Mouse (Mus musculus) urinary bladder, postnatal 25 days (tissue): ENCODE results near the gene Olfr615.
"Not testable (repeated sequence)": the region's sequence is repeated elsewhere in the genome, so short reads cannot be mapped to it uniquely, and the experiment has no call there.

Experiments
- DNase-seq: peaks from one replicate; pipeline ENCODE4 v3.0.0; 2022; ENCODE audit warnings: low spot score

The Olfr615 gene

DNA sequence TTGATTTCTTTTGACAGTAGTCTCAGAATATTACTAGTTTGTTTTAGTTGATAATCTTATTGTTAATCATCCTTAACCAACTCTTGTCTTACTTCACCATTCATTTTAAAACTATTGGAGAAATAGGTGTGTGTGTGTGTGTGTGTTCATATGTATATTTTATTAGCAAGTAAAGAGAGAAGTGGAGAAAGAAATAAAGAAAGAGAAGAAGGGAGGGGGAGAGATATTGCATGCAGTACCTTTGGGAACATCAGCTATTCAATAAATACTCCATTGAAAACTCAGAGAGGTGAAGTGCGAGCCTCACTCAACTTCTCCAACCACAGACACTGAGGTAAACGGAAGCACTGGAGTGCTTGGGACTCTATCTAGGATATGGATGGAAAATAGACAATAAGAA is at the start of gene Olfr615:
Gene Olfr615, plus strand, starts transcription at position 301 of the 400 bp plus-strand sequence.
- DNase-seq = no peak

DNA sequence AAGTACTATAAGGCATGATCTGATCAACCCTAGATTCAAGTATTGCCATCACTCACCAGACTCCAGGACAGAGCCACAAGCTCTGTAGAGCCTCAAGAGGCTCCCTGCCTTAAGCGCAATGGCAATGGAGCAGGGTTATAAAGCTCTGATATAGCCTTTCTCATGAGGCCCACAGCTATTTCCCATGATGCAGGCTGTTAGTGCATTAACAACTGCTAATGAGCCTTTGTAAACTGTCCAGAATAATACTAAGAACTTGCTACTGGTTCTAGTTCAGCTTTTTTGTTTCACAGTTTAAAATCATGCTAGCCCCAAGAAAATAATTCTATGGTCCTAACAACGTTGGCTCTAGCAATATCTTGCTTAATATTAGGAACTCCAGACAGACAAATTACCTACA is 43.9 kb upstream of the Olfr615 start, which contains the start of gene Olfr610:
Gene Olfr610, minus strand, starts transcription at position 101 of the 400 bp plus-strand sequence.
- no peak for DNase-seq

DNA sequence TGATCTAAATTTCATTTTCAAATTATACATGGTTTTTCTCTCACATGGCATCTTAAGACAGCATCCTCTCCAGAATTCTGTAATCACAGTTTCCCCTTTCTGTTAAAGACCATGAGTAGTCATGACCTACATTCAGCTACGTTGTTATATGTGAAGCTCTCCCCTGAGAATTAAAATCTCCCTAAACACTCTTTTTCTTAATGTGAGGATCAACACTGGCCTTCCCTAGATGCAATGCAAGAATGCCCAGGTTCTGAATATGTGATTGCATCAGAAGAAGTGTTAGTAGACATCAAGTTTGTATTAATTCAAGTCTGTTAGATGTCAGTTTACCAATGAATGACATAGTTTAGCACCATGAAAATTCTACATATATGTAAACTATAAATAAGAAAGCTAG is 35.1 kb upstream of the Olfr615 start, which contains the start of gene Olfr611:
Gene Olfr611, minus strand, starts transcription at position 101 of the 400 bp plus-strand sequence.
- not testable (repeated sequence) for DNase-seq

DNA sequence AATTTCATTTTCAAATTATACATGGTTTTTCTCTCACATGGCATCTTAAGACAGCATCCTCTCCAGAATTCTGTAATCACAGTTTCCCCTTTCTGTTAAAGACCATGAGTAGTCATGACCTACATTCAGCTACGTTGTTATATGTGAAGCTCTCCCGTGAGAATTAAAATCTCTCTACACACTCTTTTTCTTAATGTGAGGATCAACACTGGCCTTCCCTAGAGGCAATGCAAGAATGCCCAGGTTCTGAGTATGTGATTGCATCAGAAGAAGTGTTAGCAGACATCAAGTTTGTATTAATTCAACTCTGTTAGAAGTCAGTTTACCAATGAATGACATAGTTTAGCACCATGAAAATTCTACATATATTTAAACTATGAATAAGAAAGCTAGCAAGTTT is 13.3 kb upstream of the Olfr615 start, which contains the start of gene Olfr612:
Gene Olfr612, minus strand, starts transcription at position 101 of the 400 bp plus-strand sequence.
- not testable (repeated sequence) for DNase-seq

DNA sequence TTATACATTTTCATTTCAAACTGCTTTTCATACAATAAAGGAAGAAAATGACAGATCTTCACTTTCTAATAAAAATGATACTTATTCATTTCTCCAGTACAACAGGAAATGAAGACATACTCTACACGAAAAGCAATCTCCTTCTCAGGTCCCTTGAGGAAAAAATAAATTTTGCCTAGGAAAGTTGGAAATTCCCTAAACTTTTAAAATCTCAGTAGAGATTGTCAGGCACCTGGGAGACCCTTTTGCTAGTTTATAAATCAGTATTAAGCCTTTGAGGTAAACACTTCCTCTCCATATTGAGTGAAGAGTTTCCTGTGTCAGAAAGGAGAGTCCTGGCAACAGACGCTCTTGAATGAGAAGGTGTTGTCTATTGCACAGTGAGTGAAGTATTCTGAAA is 8.1 kb upstream of the Olfr615 start, which contains the start of gene Olfr613:
Gene Olfr613, plus strand, starts transcription at position 301 of the 400 bp plus-strand sequence.
- DNase-seq = no peak

DNA sequence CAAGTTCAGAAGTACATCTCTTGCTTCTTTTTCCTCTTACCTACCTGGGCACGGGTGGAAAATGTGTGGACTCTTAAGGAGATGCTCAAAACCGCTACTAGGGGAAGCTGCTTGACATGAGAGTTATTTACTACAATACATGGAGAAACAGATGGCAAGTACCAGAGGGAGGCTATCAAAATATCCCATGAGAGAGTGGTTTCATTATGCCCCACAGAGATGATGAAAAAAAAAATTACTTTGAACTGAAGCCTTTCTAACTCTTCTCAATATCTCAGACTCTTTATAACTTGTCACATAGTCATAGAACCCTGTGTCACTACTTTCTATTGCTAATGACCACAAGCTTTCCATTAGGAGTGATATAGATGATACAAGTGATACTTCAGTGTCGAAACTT is 13.2 kb downstream of the Olfr615 start, which contains the start of gene Olfr616:
Gene Olfr616, minus strand, starts transcription at position 101 of the 400 bp plus-strand sequence.
- no peak for DNase-seq

DNA sequence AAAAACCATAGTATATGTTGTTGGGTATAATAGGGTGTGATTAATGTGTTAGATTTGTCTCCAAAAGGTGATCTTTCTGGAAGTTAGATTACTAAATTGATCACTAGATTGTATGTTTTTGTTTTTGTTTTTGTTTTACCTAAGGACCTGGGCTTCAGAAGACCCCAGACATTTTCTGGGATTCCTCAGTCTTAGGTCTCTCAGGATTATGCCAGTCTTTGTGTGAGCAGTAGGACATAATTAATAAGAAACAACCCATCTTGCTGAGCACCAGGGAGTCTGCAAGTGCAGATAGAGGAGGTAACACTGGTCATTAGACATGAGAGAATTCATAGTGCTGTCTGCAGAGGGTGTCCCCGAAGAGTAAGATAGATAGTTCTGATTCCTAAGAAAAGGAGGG is 16.9 kb downstream of the Olfr615 start, which contains the start of gene Olfr617:
Gene Olfr617, plus strand, starts transcription at position 301 of the 400 bp plus-strand sequence.
- no peak for DNase-seq

DNA sequence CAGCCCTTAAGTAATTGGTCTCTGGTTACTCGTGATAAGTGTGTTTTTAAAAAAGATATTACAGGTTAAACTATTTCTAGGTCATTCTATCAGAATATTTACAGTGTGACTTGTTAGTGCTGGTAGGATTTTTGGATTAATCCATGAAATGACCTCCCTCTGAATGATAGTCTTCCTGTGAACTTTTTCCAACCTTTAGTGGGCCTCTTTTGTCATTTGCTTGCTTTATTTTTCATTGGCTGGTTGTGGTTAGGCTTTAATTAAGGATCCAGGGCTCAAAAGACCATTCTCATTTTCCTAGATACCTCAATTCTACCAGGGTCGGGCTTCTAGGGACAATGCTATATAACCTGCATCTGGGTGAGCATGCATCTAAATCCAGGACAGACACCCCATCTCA is 33.9 kb downstream of the Olfr615 start, which contains the start of gene Olfr618:
Gene Olfr618, plus strand, starts transcription at position 301 of the 400 bp plus-strand sequence.
- DNase-seq = no peak

DNA sequence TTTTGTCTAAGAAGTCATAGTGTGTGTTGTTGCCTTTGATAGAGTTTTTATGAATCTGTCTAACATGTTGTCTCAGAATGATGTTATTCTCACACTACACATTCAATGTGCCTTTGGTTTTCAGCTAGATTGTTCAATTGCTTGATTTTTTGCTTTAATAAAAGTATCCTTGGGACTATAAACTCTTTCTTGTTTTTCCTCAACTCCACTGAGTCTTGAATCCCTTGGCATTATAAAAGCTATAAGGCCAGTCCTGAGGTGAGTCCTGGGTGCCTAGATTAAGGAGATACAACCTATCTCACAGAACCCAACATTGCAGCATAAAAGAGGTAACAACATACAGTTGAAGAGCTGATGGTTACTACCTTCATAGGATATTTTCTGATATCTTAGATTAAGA is 44.4 kb downstream of the Olfr615 start, which contains the start of gene Olfr619:
Gene Olfr619, plus strand, starts transcription at position 301 of the 400 bp plus-strand sequence.
- no peak for DNase-seq

DNA sequence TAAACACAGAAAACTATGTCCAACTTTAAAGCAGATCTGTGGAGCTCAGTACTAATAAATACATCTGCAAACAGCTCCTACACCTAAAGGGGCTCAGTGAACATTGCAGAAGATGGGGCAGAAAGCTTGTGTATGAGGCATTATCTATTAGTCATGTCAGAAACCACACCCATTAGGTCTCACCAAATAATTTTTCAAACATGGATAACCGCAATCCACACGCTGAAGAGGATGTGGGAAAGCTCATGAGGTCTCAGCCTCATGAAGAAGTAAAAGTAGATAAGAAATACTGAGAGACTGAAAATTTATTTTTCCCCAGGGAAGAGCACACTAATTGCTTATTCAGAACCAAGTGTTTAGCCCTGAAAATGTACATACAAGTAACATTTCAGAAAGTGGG is 51.5 kb downstream of the Olfr615 start:
- no peak for DNase-seq

DNA sequence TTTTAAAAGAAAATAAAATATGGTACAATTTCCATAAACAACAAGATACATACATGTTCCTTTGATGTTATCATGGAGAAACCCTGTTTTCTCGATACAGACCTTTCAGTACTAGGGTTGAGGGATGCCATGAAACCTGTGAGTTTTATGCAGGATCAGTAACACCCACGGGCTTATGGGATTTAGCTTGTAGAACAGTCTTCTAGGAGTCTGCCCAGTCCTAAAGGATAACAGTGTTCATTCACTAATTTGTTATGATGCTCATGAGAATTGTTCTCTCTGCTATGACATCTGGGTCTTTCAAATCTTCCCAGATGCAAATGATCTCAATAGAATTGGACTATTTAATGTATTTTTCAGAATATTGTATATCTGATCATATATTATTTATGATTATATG is 56.6 kb downstream of the Olfr615 start, which contains the start of gene Olfr620:
Gene Olfr620, minus strand, starts transcription at position 101 of the 400 bp plus-strand sequence.
- DNase-seq = no peak
